Mouse (Mus musculus) colon, adult 2 months (tissue): ENCODE measurements around the gene Dhcr24. TPM values are rescaled to one million over a fixed set of nuclear protein-coding genes. Genes with fewer than 3 reads are reported as not detected.

Source experiments
- polyA plus RNA-seq: library from polyadenylated mRNA; depleted of rRNA; stranded (reverse); fragments of >200 nt; gene quantifications from 2 replicates; pipeline ENCODE4 v1.2.3, GENCODE M21; 2012; rRNA removed

Gene Dhcr24
- 130 and 177 TPM in 2 replicates for polyA plus RNA-seq

DNA sequence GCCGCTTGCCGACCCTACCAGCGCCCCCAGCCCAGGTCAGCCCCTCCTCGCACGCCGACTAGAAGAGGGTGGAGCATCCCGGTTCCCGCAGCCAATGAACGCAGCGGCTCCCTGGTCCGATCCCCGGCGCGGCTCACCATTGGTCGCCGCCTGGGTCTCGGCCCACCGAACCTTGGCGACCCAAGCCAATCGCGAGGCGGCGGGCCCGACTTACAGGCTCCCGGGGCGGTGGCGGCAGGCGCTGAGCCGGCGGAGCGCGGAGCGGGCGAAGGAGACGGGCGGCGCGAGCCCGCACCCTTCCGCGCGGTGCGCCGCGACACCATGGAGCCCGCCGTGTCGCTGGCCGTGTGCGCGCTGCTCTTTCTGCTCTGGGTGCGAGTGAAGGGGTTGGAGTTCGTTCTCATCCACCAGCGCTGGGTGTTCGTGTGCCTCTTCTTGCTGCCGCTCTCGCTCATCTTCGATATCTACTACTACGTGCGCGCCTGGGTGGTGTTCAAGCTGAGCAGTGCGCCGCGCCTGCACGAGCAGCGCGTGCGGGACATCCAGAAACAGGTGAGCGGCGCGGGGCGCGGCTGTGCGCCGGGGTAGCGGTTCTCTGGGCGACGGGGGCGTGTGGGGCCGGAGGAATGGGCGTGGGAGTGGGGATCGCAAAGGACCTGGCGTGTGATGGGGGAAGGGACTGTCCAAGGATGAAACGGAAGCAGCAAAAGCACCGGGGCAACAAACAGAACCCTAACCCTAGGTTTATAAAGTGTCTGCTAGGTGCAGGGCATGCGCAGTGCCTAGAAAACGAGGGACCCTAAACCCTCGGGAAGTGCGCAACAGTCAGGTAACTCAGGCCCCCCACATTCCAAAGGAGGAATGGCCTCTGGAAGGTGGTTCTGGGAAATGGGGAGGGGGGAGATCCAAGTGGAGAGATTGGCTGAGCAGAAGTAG is at the start of gene Dhcr24:
Gene Dhcr24 (plus strand): TSS at position 193 of the 936 bp plus-strand sequence.

DNA sequence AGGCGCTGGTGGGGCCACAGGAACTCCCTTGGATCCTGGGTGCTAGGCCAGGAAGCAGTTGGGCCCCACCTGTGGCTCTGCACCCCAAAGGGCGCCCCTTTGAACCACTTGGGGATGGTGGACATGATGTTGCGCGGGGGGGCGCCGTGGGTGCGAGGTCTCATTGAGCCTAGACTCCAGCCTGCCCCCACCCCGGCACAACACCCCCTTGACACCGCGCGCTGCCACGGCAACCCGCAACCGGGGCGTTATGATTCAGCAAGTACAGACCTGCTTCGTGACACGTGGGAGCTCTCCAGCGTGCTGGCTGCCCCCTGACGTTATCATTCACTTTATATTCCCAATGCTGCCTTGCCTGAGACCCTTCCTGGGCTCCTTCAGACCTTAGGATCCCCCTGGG is 56.2 kb downstream of the Dhcr24 start, which contains the start of gene Lexm:
Gene Lexm (minus strand): TSS at position 186 of the 400 bp plus-strand sequence.

DNA sequence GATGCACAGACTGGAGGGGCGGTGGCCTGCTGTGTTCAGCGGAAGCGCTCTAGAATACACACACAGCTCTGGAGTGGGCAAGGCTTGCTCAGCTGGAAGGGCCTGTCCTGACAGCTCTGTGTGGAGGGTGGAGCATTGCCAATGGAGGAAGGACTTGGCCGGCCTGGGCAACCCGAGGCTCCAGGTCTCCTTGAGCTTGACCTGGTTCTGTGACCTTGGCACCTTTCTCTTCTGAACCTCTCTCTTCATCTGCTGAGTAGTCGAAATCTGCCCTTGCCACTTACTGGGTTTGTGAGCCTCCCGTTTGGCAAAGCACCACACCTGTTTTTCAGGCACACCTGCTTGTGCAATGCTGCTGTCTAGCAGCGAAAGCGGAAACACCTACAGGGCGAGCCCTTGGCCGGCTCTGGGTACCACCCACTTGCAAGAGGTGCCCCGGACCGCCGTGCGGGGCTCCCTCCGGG is 61.2 kb downstream of the Dhcr24 start, which contains the start of gene Ttc22:
Gene Ttc22 (plus strand): TSS at position 403 of the 464 bp plus-strand sequence.

Other genes with a start within 250 kb of the Dhcr24 start
- 7.9 and 8.1 TPM in 2 replicates for gene Usp24, start 244.8 kb upstream of the Dhcr24 start, polyA plus RNA-seq
- 11.0 and 17.9 TPM in 2 replicates for gene Pcsk9, start 96.7 kb upstream of the Dhcr24 start, polyA plus RNA-seq
- gene Bsnd, start 68.8 kb upstream of the Dhcr24 start, polyA plus RNA-seq = not detected in 2 replicates
- not detected in 2 replicates for gene Lexm, start 56.2 kb downstream of the Dhcr24 start, polyA plus RNA-seq
- 94.4 and 121 TPM in 2 replicates for gene Ttc22, start 61.4 kb downstream of the Dhcr24 start, polyA plus RNA-seq
- gene Pars2, start 90.0 kb downstream of the Dhcr24 start, polyA plus RNA-seq = 8.4 and 9.5 TPM in 2 replicates
- gene Ttc4, start 117.9 kb downstream of the Dhcr24 start, polyA plus RNA-seq = 39.6 and 39.7 TPM in 2 replicates
- 1.1 and 1.4 TPM in 2 replicates for gene Mroh7, start 169.9 kb downstream of the Dhcr24 start, polyA plus RNA-seq
- 0.20 and 0.24 TPM in 2 replicates for gene Fam151a, start 172.9 kb downstream of the Dhcr24 start, polyA plus RNA-seq
- gene Acot11, start 244.0 kb downstream of the Dhcr24 start, polyA plus RNA-seq = 41.7 and 49.6 TPM in 2 replicates